Mouse (Mus musculus): ENCODE measurements at regions not wholly inside any gene's neighbourhood (a gene's known extent, or its start where the extent isn't known, plus 50 kb on each side); places are given as distances from the start of the nearest gene placed in this dataset.

GRCm38 (mm10) chr14:60439106-60439505 lies 66.0 kb downstream of the Amer2 start:
- DNase-seq = no peak

DNA sequence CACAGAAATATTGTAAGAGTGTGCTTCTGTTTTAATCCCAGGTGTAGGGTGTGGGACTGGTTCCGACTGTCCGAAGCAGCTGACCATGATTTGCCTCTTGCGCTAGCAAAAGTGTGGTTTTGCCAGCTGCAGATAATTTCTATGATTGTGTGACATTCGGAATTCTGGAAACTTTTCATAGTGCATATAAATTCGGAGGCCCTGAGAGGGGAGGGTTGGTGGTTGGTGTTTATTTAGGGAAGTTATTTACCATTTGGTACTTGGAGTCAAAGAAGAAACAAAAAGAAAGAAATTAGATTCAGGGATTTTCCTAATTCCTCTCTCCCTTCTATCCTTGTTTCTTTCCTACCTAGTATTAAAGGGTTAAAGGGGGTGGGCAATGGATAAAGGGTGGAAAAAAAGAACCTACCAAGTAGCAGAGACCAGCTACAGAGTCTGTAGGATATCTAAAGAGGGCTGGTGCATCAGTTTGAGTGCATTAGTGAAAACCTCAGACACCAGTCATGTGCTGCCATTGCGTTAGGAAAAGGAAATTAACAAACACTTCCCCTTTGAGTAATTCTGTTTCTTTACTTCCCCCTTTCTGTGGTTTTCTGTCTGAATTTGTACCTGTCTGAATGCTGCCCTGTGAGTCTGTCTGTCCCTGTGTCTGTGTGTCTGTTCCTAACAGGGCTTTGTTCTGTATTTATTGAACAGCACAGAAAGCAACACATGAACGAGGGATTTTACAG lies 70.9 kb downstream of the Amer2 start:
- peak in 1 of 2 experiments; percentile 9 for DNase-seq

- DNase-seq = no peak
Measured at GRCm38 (mm10) chr14:60444552-60444937, 71.5 kb downstream of the Amer2 start.

DNA sequence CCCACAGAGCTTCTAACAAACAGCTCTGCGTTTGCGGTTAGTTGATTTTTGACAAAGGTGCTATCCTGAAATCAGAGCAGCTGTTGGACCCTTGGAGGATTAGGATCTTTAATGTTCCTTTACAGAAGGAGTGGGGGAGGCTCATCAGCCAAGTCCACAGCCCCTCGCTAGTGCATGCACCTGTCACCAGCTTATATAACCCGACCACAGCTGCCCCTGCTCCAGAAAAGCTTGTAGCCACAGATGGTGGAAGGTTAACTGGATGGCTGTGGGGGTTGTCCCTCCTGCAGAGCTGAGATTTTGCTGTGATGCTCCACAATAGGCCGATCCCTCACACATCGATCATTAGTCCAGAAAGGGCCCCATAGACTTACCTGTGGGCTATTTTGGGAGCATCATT lies 73.0 kb downstream of the Amer2 start:
- DNase-seq = no peak

GRCm38 (mm10) chr14:60451216-60451615 lies 78.2 kb downstream of the Amer2 start:
- no peak for DNase-seq

DNA sequence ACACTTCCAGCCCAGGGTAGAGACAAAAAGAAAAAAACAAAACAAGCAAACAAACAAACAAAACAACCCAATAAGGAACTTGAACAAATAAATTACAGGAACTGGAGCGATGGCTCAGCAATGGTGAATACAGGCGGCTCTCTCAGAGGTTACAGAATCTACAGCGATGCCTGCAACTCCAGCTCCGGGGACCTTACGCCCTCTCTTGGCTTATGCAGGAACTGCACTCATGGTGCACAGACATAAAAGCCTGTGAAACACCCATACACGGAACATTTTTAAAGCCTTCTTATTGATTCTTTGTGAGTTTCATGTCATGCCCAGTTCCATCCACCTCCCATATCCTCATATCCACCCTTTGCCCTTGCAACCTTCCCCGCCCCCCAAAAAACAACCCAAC lies 78.6 kb downstream of the Amer2 start:
- no peak for DNase-seq

GRCm38 (mm10) chr14:60456767-60457166 lies 83.7 kb downstream of the Amer2 start:
- no peak for DNase-seq

- peak in 1 of 2 experiments; percentile 4 for DNase-seq
Measured at GRCm38 (mm10) chr14:60484996-60485888, 112.2 kb downstream of the Amer2 start.

DNA sequence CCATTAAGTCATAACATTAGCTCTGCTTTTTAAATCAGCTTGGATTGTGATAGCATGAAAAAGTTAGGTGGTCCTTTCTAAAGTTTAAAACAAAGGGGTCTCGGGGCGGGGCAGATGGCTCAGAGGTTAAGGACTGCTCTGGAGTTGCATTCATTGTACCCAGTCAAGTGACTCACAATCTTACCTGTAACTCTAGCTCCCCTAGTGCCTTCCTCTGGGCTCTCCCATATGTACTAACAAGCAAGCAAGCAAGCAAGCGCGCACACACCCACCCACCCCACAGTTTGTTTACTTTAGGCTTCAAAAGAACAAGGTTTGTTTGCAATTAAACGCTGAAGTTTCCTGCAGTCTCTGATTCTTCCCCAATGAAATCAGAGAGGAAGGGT lies 112.8 kb downstream of the Amer2 start:
- no peak for DNase-seq

DNA sequence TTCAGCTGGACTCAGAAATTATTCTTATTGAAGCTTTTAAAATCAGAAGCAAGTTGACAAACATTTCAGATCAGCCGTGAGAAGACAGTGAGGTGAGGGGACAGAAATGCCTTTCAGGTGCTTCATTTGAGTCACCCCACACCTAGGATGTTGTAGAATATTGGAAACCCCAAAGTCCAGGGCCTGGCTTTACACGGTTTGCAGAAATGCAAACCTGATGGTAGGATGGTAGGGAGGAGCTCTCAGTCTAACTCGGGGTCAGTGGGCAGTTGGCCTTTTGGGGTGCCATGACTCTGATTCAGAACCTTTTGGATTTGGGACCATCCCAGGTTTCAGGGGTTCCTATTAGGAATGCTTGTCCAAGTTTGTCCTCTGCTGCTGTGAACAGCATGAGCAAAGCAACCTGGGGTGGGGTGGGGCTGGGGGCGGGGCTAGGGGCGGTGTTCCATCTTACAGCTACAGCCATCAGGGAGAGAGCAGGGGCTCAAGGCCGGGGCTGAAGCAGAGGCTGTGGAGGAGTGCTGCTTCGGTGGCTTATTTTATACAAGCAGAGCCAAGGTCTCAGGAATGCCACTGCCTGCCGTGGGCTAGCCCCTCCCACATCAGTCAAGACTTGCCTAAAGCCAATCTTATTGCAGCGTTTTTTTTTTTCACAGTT lies 113.3 kb downstream of the Amer2 start:
- DNase-seq = no peak

DNA sequence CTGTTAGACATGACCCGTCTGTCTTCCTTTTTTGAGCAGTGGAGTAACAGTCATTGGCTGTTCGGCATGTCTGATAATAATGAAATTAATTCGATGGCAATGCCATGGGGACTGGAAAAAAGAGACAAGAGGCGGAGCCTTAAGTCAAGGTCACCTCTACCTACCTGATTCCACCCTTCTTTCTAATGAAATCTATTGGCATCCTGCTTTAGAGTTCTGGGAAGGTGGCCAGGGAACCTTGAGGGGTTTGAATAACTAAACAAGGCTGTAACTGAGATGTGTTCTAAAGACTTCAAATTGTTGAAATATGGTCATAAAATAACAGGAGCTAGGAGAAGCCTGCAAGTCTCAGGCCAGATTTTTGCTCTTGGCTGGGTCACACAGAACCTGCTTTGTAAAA lies 116.1 kb downstream of the Amer2 start:
- no peak for DNase-seq

DNA sequence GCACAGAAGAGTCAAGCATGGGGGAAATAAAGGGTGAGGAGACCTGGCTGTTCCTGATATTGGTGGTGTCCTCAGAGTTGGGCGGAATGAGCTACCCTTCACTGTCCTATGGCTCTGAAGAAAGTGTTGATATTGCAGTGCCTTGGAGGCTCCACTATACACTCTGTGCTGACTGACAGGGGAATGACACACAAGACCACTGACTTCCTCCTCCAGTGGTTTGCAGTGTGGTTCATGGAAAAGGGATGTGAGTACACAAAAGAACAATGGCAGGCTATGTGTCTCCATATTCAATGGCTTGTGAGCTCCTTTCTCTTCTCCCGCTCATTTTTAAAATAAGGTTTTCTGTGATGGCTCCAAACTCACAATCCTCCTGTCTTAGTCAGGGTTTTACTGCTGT lies 117.8 kb downstream of the Amer2 start:
- DNase-seq = no peak

- no peak for DNase-seq
Measured at GRCm38 (mm10) chr14:60495441-60495840, 122.4 kb downstream of the Amer2 start.

DNA sequence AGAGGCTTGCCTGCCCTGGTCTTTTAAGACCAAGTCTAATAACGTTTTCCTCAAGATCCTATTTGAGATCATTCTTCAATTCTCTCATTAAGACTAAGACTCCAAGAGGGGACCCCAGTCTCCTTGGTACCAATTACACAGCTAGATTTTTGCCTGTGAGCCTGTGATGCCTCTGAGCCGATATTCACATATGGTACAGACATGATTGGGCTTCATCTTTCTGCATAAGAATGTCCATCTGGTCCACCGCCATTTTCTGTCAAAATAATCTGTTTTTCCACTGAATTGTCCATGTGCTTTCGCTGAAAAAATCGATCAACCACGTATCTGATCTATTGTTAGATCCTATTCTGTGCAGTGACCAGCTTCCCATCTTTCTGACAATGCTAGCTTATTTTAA lies 129.5 kb downstream of the Amer2 start:
- DNase-seq = no peak

GRCm38 (mm10) chr14:60505066-60505465 lies 128.7 kb upstream of the Spata13 start:
- DNase-seq = no peak

- DNase-seq = no peak
Measured at GRCm38 (mm10) chr14:60506296-60506695, 127.5 kb upstream of the Spata13 start.

DNA sequence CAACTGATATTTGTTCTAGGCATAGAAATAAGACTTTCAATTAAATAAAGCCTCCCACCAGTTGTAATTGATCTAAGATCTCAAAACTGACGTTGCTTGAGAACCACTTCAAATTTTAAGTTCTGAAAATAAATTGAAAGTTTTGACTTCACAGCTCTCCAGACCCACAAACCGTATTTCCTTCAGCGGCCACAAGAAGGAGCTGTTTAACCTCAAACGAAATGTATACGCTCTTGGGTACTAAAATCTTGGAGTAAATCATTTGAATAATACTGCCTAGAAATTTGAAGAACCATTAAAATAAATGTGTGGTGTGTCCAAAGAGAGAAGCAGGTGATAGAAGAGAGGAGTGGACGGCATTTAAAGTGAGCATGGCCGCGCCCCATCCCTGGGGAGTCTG lies 120.2 kb upstream of the Spata13 start:
- DNase-seq = peak in 1 of 2 experiments; percentile 54

- DNase-seq = peak; percentile 48 to 49
Measured at GRCm38 (mm10) chr14:60515094-60515786, 118.6 kb upstream of the Spata13 start.

DNA sequence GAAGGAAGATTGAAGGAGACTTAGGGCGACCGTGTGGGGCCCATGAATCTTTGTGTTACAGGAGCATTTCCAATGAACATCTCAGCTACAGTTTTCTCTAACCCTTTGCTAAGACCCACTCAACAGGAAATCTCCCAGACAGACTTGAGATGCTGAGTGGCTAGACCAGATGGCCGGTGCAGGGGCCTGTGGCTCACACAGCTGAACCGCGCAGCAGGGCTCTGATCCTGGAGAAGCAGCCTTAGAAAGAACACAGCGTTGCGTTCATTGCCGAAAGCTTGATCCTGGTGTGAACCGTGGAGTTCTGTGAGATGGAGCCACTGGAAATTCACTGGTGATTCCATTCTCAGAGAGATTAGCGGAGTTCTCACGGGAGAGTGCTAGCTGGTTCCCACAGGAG lies 115.9 kb upstream of the Spata13 start:
- DNase-seq = no peak

GRCm38 (mm10) chr14:60523010-60523409 lies 110.8 kb upstream of the Spata13 start:
- DNase-seq = no peak

DNA sequence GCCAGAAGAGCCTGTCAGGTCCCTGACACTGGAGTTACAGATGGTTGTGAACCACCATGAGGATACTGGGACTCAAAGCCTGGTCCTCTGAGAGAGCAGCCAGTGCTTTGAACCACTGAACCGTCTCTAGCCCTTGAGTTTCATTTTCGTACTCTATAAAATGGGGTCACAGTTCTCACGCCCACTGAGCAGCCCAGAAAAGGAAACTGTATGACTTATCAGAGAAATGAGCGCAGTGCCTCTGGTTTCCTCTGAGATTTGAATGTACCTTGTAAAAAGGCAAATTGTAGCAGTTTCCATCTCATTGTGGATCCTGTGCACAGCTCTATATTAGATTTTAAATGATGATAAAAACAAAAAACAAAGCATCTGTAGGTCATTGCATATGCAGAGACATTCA lies 108.9 kb upstream of the Spata13 start:
- DNase-seq = no peak

GRCm38 (mm10) chr14:60525284-60525962 lies 108.4 kb upstream of the Spata13 start:
- peak; percentile 60 to 87 for DNase-seq

Measured in heart, adult 18-20 months (tissue).